Mouse (Mus musculus) kidney, embryonic 16.5 days (tissue): ENCODE results near the gene Slc15a4. TPM values are rescaled to one million over a fixed set of nuclear protein-coding genes. Genes with fewer than 3 reads are reported as not detected.

Experiments used
- ATAC-seq: fragments of 200-750 bp; cut with Nextera tagmentation; 2 replicates; pipeline ENCODE4 v1.8.0; 2017; ENCODE audit warnings: moderate TSS enrichment; ENCODE audit not compliant: low FRiP score, low TSS enrichment
- H3K27ac ChIP-seq: fragments of 300-500 bp; sonication (generic); 2 replicates; pipeline ENCODE4 v1.5.1; 2014; ENCODE audit warnings: low read length
- H3K27me3 ChIP-seq: fragments of 300-500 bp; sonication (generic); 2 replicates; pipeline ENCODE4 v1.6.1; 2014; ENCODE audit warnings: low read length, control low read depth, mixed read lengths; ENCODE audit not compliant: insufficient read depth
- H3K36me3 ChIP-seq: fragments of 300-500 bp; sonication (generic); 2 replicates; pipeline ENCODE4 v1.6.1; 2014; ENCODE audit warnings: low read length, control low read depth, mixed read lengths; ENCODE audit not compliant: insufficient read depth
- H3K4me1 ChIP-seq: fragments of 300-500 bp; sonication (generic); 2 replicates; pipeline ENCODE4 v1.6.1; 2014; ENCODE audit warnings: low read length, control low read depth, mixed read lengths; ENCODE audit not compliant: insufficient read depth
- H3K4me2 ChIP-seq: fragments of 300-500 bp; sonication (generic); replicated peaks from 2 replicates; pipeline ENCODE4 v1.6.1; 2014; ENCODE audit warnings: low read depth, low read length
- H3K4me3 ChIP-seq: fragments of 300-500 bp; sonication (generic); 2 replicates; pipeline ENCODE4 v1.5.1; 2014; ENCODE audit warnings: mild to moderate bottlenecking, low read length
- H3K9ac ChIP-seq: fragments of 300-500 bp; sonication (generic); replicated peaks from 2 replicates; pipeline ENCODE4 v1.6.1; 2014; ENCODE audit warnings: low read length
- H3K9me3 ChIP-seq: fragments of 300-500 bp; sonication (generic); 2 replicates; pipeline ENCODE4 v1.6.1; 2016; ENCODE audit warnings: low read length, control low read depth
- WGBS: fragments of 180-500 bp; shearing (Covaris S2); extraction: QIAGEN DNeasy Blood & Tissue Kit; methylation state at CpG from one replicate; pipeline ENCODE4 v1.1.7; 2014; 5-methylcytosine and 5-hydroxymethylcytosine counted together
- polyA plus RNA-seq: library from polyadenylated mRNA; unstranded; fragments of >200 nt; fragmentation: Nextera tagmentation; extraction: Ambion mirVana; gene quantifications from 2 replicates; pipeline ENCODE4 v1.2.1, GENCODE M21; 2015

The Slc15a4 gene
- polyA plus RNA-seq, 1 experiment from 2014 or later = 23.3 TPM

DNA sequence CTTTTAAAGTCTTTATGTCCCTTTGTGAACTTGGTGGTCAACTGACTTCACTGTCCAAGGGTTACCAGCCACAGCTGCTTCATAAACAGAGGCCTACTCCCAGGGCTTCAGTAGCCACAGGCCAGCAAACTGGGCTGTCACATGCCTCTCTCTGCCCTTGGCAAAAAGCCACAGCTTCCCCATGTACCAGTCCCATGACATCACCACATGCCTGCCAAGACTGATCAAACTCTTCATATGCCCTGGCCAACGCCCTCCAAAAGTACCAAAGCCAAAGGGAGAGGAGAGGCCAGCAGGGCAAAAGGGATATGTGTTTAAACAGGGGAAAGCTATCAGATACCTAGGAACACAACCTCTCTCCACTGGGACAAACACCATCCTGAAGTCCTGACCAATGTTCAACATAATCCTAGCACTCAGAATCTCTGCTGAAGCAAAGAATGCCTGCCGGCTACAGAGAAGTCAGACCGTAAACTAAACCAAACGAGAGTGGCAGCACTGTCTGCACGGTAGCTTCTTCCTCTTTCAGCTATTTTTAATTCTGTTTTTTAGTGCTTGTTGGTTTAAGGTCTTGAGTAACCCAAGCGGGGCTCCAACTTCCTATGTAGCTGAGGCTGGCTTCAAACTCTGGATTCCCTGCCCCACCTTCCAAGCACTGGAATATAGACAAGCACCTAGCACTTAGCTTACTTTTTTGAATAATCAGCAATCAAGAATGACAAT, 21.7 kb downstream of the Slc15a4 start:
- Histone ChIP-seq H3K9ac (no peak overlapping the region), H3K4me2 (no peak overlapping the region), H3K4me3 (no peak overlapping the region), H3K36me3 (peaks cover 19% of the 10 kb centered on the region), H3K4me1 (peaks cover 12% of the 10 kb centered on the region), H3K27me3 (no peaks in the 10 kb centered on the region), H3K27ac (no peak overlapping the region), H3K9me3 (no peaks in the 10 kb centered on the region)
- no peak for ATAC-seq
- WGBS = 70% methylated on average over 6 of the region's 6 CpGs

GRCm38 (mm10) chr5:127609191-127609714, 23.4 kb downstream of the Slc15a4 start:
- 86% methylated on average over 7 of the region's 7 CpGs for WGBS
- ATAC-seq = no peak
- Histone ChIP-seq H3K9me3 (no peaks in the 10 kb centered on the region), H3K27ac (no peak overlapping the region), H3K4me1 (no peaks in the 10 kb centered on the region), H3K36me3 (peaks cover 22% of the 10 kb centered on the region), H3K27me3 (no peaks in the 10 kb centered on the region), H3K4me3 (no peak overlapping the region), H3K4me2 (no peak overlapping the region), H3K9ac (no peak overlapping the region)

GRCm38 (mm10) chr5:127607507-127607906, 25.2 kb downstream of the Slc15a4 start:
- Histone ChIP-seq H3K27me3 (no peaks in the 10 kb centered on the region), H3K9me3 (no peaks in the 10 kb centered on the region), H3K36me3 (peaks cover 38% of the 10 kb centered on the region), H3K4me3 (no peak overlapping the region), H3K27ac (no peak overlapping the region), H3K9ac (no peak overlapping the region), H3K4me2 (no peak overlapping the region), H3K4me1 (no peaks in the 10 kb centered on the region)
- ATAC-seq = no peak
- WGBS = 93% methylated on average over 2 of the region's 2 CpGs

GRCm38 (mm10) chr5:127602996-127603395, 29.7 kb downstream of the Slc15a4 start:
- Histone ChIP-seq H3K27ac (no peak overlapping the region), H3K4me1 (no peaks in the 10 kb centered on the region), H3K27me3 (no peaks in the 10 kb centered on the region), H3K4me2 (no peak overlapping the region), H3K4me3 (no peak overlapping the region), H3K9ac (no peak overlapping the region), H3K9me3 (no peaks in the 10 kb centered on the region), H3K36me3 (peaks cover 75% of the 10 kb centered on the region)
- WGBS = 87% methylated on average over 5 of the region's 5 CpGs
- ATAC-seq = no peak

- Histone ChIP-seq H3K4me2 (no peak overlapping the region), H3K4me3 (no peak overlapping the region), H3K27ac (no peak overlapping the region), H3K27me3 (no peaks in the 10 kb centered on the region), H3K9ac (no peak overlapping the region), H3K4me1 (no peaks in the 10 kb centered on the region), H3K9me3 (no peaks in the 10 kb centered on the region), H3K36me3 (peaks cover 87% of the 10 kb centered on the region)
- no peak for ATAC-seq
- WGBS = 88% methylated on average over 7 of the region's 7 CpGs
These were observed 35.8 kb downstream of the Slc15a4 start for GRCm38 (mm10) chr5:127596862-127597261.

- Histone ChIP-seq H3K27me3 (no peaks in the 10 kb centered on the region), H3K4me3 (no peak overlapping the region), H3K27ac (no peak overlapping the region), H3K9ac (no peak overlapping the region), H3K4me2 (no peak overlapping the region), H3K4me1 (no peaks in the 10 kb centered on the region), H3K36me3 (peaks cover 78% of the 10 kb centered on the region), H3K9me3 (no peaks in the 10 kb centered on the region)
- 99% methylated on average over 3 of the region's 3 CpGs for whole genome bisulfite sequencing
- ATAC-seq = no peak
These were observed 37.0 kb downstream of the Slc15a4 start for GRCm38 (mm10) chr5:127595676-127596075.

- no peak for ATAC-seq
- no peaks in the 10 kb centered on the region for H3K27me3 ChIP-seq
- H3K27ac ChIP-seq = no peak overlapping the region
- no peak overlapping the region for H3K9ac ChIP-seq
- peaks cover 53% of the 10 kb centered on the region for H3K36me3 ChIP-seq
- WGBS = 76% methylated on average over 6 of the region's 6 CpGs
- H3K9me3 ChIP-seq = no peaks in the 10 kb centered on the region
- no peak overlapping the region for H3K4me2 ChIP-seq
- no peak overlapping the region for H3K4me3 ChIP-seq
- H3K4me1 ChIP-seq = no peaks in the 10 kb centered on the region
These were observed 39.8 kb downstream of the Slc15a4 start for GRCm38 (mm10) chr5:127592854-127593253.

DNA sequence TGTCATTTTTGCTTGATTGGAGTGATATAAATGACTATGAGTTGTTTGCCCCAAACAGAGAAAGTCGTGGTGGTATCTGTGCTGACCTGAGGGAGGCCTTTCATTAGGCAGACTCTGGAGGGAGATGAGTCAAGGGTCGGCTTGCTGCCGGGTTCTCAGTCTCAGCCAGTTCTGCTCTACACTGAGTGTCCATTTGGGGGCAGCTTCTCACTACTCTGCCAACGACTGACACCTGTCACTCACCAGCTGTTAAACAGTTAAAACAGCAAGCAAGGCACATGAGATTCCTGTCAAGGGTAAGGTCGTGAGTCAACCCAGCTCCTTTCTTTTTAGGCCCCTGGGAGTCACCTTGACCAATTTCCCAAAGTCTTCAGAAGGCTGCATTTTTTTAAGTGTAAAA, 40.3 kb downstream of the Slc15a4 start:
- Histone ChIP-seq H3K4me2 (no peak overlapping the region), H3K27me3 (no peaks in the 10 kb centered on the region), H3K9me3 (no peaks in the 10 kb centered on the region), H3K36me3 (peaks cover 50% of the 10 kb centered on the region), H3K4me1 (no peaks in the 10 kb centered on the region), H3K9ac (no peak overlapping the region), H3K4me3 (no peak overlapping the region), H3K27ac (no peak overlapping the region)
- ATAC-seq = no peak
- WGBS = 64% methylated on average over 5 of the region's 5 CpGs

- Histone ChIP-seq H3K4me2 (no peak overlapping the region), H3K27me3 (no peaks in the 10 kb centered on the region)
- 56% methylated on average over 6 of the region's 6 CpGs for WGBS
These were observed 44.8 kb downstream of the Slc15a4 start for GRCm38 (mm10) chr5:127587854-127588253.

GRCm38 (mm10) chr5:127583658-127584057, 49.0 kb downstream of the Slc15a4 start:
- no peak overlapping the region for H3K4me3 ChIP-seq
- no peaks in the 10 kb centered on the region for H3K27me3 ChIP-seq
- 73% methylated on average over 8 of the region's 8 CpGs for WGBS
- no peaks in the 10 kb centered on the region for H3K36me3 ChIP-seq
- H3K4me1 ChIP-seq = no peaks in the 10 kb centered on the region
- ATAC-seq = no peak
- H3K4me2 ChIP-seq = no peak overlapping the region
- no peak overlapping the region for H3K27ac ChIP-seq
- 0 out of 2 replicates have a peak, but pooled peaks cover 3% of the 10 kb centered on the region for H3K9me3 ChIP-seq
- no peak overlapping the region for H3K9ac ChIP-seq

More at GRCm38 (mm10) chr5:127587854-127588253, 44.8 kb downstream of the Slc15a4 start:
- Histone ChIP-seq H3K4me1 (no peaks in the 10 kb centered on the region), H3K36me3 (peaks cover 11% of the 10 kb centered on the region; the same call in 1 of the 2 replicates), H3K27ac (no peak overlapping the region), H3K9me3 (0 out of 2 replicates have a peak, but pooled peaks cover 3% of the 10 kb centered on the region), H3K4me3 (no peak overlapping the region), H3K9ac (no peak overlapping the region)
- ATAC-seq = no peak
